Mouse (Mus musculus) liver, adult (tissue): Measurements from ENCODE around the gene 1700020N01Rik.

Experiments
- GATA4 ChIP-seq: IDR thresholded peaks from 2 replicates; pipeline ENCODE4 v1.6.1; 2014; ENCODE audit warnings: mild to moderate bottlenecking, low read length; ENCODE audit not compliant: insufficient replicate concordance

The 1700020N01Rik gene

GRCm38 (mm10) chr10:21592896-21593380 lies at the start of gene 1700020N01Rik:
1700020N01Rik (plus strand) TSS chr10:21593145.
- no peak for TF ChIP-seq GATA4

- TF ChIP-seq GATA4 = no peak
These were observed 49.2 kb upstream of the 1700020N01Rik start for GRCm38 (mm10) chr10:21543576-21544278.

- no peak for TF ChIP-seq GATA4
These were observed 48.2 kb upstream of the 1700020N01Rik start for GRCm38 (mm10) chr10:21544721-21545120.

- TF ChIP-seq GATA4 = peak; percentile 96
These were observed 47.5 kb upstream of the 1700020N01Rik start for GRCm38 (mm10) chr10:21545446-21545845.

GRCm38 (mm10) chr10:21548871-21549505 lies 44.0 kb upstream of the 1700020N01Rik start:
- peak; percentile 62; the same call in 1 of the 2 replicates for TF ChIP-seq GATA4

GRCm38 (mm10) chr10:21552967-21553682 lies 39.8 kb upstream of the 1700020N01Rik start:
- no peak for TF ChIP-seq GATA4

- TF ChIP-seq GATA4 = no peak
These were observed 39.3 kb upstream of the 1700020N01Rik start for GRCm38 (mm10) chr10:21553683-21554035.

GRCm38 (mm10) chr10:21554896-21555580 lies 37.9 kb upstream of the 1700020N01Rik start:
- no peak for TF ChIP-seq GATA4

- TF ChIP-seq GATA4 = no peak
These were observed 33.2 kb upstream of the 1700020N01Rik start for GRCm38 (mm10) chr10:21559769-21560168.

- TF ChIP-seq GATA4 = no peak
These were observed 31.8 kb upstream of the 1700020N01Rik start for GRCm38 (mm10) chr10:21561181-21561580.

GRCm38 (mm10) chr10:21563446-21563845 lies 29.5 kb upstream of the 1700020N01Rik start:
- TF ChIP-seq GATA4 = no peak

- no peak for TF ChIP-seq GATA4
These were observed 28.8 kb upstream of the 1700020N01Rik start for GRCm38 (mm10) chr10:21564189-21564588.

GRCm38 (mm10) chr10:21566074-21566473 lies 26.9 kb upstream of the 1700020N01Rik start:
- no peak for TF ChIP-seq GATA4

GRCm38 (mm10) chr10:21571615-21572014 lies 21.3 kb upstream of the 1700020N01Rik start:
- no peak for TF ChIP-seq GATA4

- TF ChIP-seq GATA4 = no peak
These were observed 19.2 kb upstream of the 1700020N01Rik start for GRCm38 (mm10) chr10:21573713-21574112.
